Mouse (Mus musculus) stomach, adult 2 months (tissue): ENCODE results near the gene Abca3. TPM values are rescaled to one million over a fixed set of nuclear protein-coding genes. Genes with fewer than 3 reads are reported as not detected.

ENCODE experiments used
- polyA plus RNA-seq: library from polyadenylated mRNA; depleted of rRNA; stranded (reverse); fragments of >200 nt; gene quantifications from 2 replicates; pipeline ENCODE4 v1.2.3, GENCODE M21; 2012; rRNA removed

The Abca3 gene
- 21.6 and 28.9 TPM in 2 replicates for polyA plus RNA-seq

GRCm38 (mm10) chr17:24351760-24352357 lies at the start of gene Abca3:
TSS of gene Abca3 (plus strand) at chr17:24351950.

GRCm38 (mm10) chr17:24350926-24351759 lies 607 bp upstream of the Abca3 start, which contains the start of gene Abca17:
TSS of gene Abca17 (minus strand) at chr17:24351068.

GRCm38 (mm10) chr17:24414230-24414976 lies 62.7 kb downstream of the Abca3 start, which contains the start of gene Rnps1:
TSS of gene Rnps1 (plus strand) at chr17:24414565.

GRCm38 (mm10) chr17:24426471-24427169 lies 74.9 kb downstream of the Abca3 start, which contains the start of gene Eci1:
TSS of gene Eci1 (plus strand) at chr17:24426641.

GRCm38 (mm10) chr17:24442632-24443155 lies 90.9 kb downstream of the Abca3 start, which contains the start of gene Dnase1l2:
TSS of gene Dnase1l2 (minus strand) at chr17:24443105.

Other genes starting within 250 kb of the Abca3 start
- gene Pdpk1, start 201.0 kb upstream of the Abca3 start, polyA plus RNA-seq: 5.5 and 8.3 TPM in 2 replicates
- gene Amdhd2, start 188.2 kb upstream of the Abca3 start, polyA plus RNA-seq: 19.8 and 28.3 TPM in 2 replicates
- 453 and 617 TPM in 2 replicates for gene Atp6v0c, start 182.2 kb upstream of the Abca3 start, polyA plus RNA-seq
- gene Tbc1d24, start 146.4 kb upstream of the Abca3 start, polyA plus RNA-seq: 4.8 and 7.3 TPM in 2 replicates
- 2.0 and 3.2 TPM in 2 replicates for gene Ntn3, start 142.4 kb upstream of the Abca3 start, polyA plus RNA-seq
- gene Tedc2, start 131.1 kb upstream of the Abca3 start, polyA plus RNA-seq: 2.8 and 4.9 TPM in 2 replicates
- 2.5 and 3.2 TPM in 2 replicates for gene Ccnf, start 100.5 kb upstream of the Abca3 start, polyA plus RNA-seq
- gene Abca17, start 882 bp upstream of the Abca3 start, polyA plus RNA-seq: not detected in 2 replicates
- gene Rnps1, start 62.6 kb downstream of the Abca3 start, polyA plus RNA-seq: 34.7 and 57.6 TPM in 2 replicates
- 36.9 and 55.2 TPM in 2 replicates for gene Eci1, start 74.7 kb downstream of the Abca3 start, polyA plus RNA-seq
- 14.8 and 19.5 TPM in 2 replicates for gene Dnase1l2, start 91.2 kb downstream of the Abca3 start, polyA plus RNA-seq
- gene E4f1, start 118.4 kb downstream of the Abca3 start, polyA plus RNA-seq: 36.0 and 36.4 TPM in 2 replicates
- 31.9 and 71.4 TPM in 2 replicates for gene Pgp, start 118.4 kb downstream of the Abca3 start, polyA plus RNA-seq
- 0.89 and 2.0 TPM in 2 replicates for gene Bricd5, start 121.9 kb downstream of the Abca3 start, polyA plus RNA-seq
- 17.7 and 18.0 TPM in 2 replicates for gene Mlst8, start 127.1 kb downstream of the Abca3 start, polyA plus RNA-seq
- 0.31 and 0.43 TPM in 2 replicates for gene Caskin1, start 136.7 kb downstream of the Abca3 start, polyA plus RNA-seq
- 69.9 and 81.7 TPM in 2 replicates for gene Traf7, start 176.0 kb downstream of the Abca3 start, polyA plus RNA-seq
- gene Rab26, start 182.3 kb downstream of the Abca3 start, polyA plus RNA-seq: 0.52 and 0.64 TPM in 2 replicates
- gene Pkd1, start 197.9 kb downstream of the Abca3 start, polyA plus RNA-seq: 28.7 and 31.6 TPM in 2 replicates